9 mouse cellular contexts compared by ENCODE assay signal in genomic region chr11:108030956-108031604, GRCm38 (mm10).
DNase-seq lines count a peak whose midpoint lies in the region; ATAC-seq and TF ChIP-seq lines count a peak whose summit lies in the region.
"Had no signal": no experiment of that assay in that cellular context is flagged by ENCODE, and none has a peak within 500 bp of the region (broad histone marks: within the 10 kb centered on the region; RNA-seq: fewer than 3 reads in every experiment).

No protein-coding gene starts in this region.

- no peak overlapping the region for H3K9ac ChIP-seq in liver, adult 2 months (ENCODE audit: low read depth, low read length)
- H3K9ac ChIP-seq in stomach, embryonic 16.5 days (ENCODE audit: low read length) = no peak overlapping the region
- H3K9ac ChIP-seq: lung, embryonic 15.5 days had no signal

- no peak overlapping the region for H3K4me2 ChIP-seq in stomach, embryonic 16.5 days (ENCODE audit: low read depth, low read length)
- H3K4me2 ChIP-seq: lung, embryonic 15.5 days had no signal

- H3K36me3 ChIP-seq in liver, adult 2 months (ENCODE audit: control insufficient read depth, insufficient read depth, low read length) = no peaks in the 10 kb centered on the region
- no peaks in the 10 kb centered on the region for H3K36me3 ChIP-seq in embryonic facial prominence, embryonic 10.5 days (replicated peaks)
- H3K36me3 ChIP-seq in stomach, embryonic 16.5 days (ENCODE audit: control insufficient read depth, insufficient read depth, low read length) = no peaks in the 10 kb centered on the region
- H3K36me3 ChIP-seq: lung, embryonic 15.5 days had no signal

- no peaks in the 10 kb centered on the region for H3K27me3 ChIP-seq in liver, adult 2 months (ENCODE audit: control insufficient read depth, insufficient read depth, low read length)
- H3K27me3 ChIP-seq in embryonic facial prominence, embryonic 10.5 days (replicated peaks; ENCODE audit: low read depth, poor library complexity, severe bottlenecking) = no peaks in the 10 kb centered on the region
- no peaks in the 10 kb centered on the region for H3K27me3 ChIP-seq in stomach, embryonic 16.5 days (ENCODE audit: control insufficient read depth, insufficient read depth, low read length)
- H3K27me3 ChIP-seq: lung, embryonic 15.5 days had no signal

- no peak overlapping the region for H3K4me3 ChIP-seq in liver, adult 2 months (ENCODE audit: insufficient read depth, low read depth, low read length)
- no peak overlapping the region for H3K4me3 ChIP-seq in embryonic facial prominence, embryonic 10.5 days
- H3K4me3 ChIP-seq in layer of hippocampus, adult 2 months = no peak overlapping the region
- no peak overlapping the region for H3K4me3 ChIP-seq in stomach, embryonic 16.5 days (replicated peaks; ENCODE audit: low read length)
- H3K4me3 ChIP-seq: lung, embryonic 15.5 days had no signal

- H3K79me2 ChIP-seq in liver, adult 2 months (ENCODE audit: control insufficient read depth, insufficient read depth, low read length) = no peaks in the 10 kb centered on the region

- intact Hi-C loops in heart, postnatal 36 days (cut with DNase I) = loop anchor here (1.0 kb wide), 2 partner anchors 97 to 347 kb away; no protein-coding TSS in a partner anchor

- peak; percentile 71 for TF ChIP-seq CTCF in liver, adult 2 months (IDR thresholded peaks at IDR 0.05; ENCODE audit: low read depth, low read length)
- TF ChIP-seq CTCF in layer of hippocampus, adult 2 months (conservative IDR thresholded peaks at IDR 0.05) = peak; percentile 94

- DNase-seq in liver, adult 2 months (ENCODE audit: extremely low read depth, low read depth, low spot score) = peak; percentile 15
- no peak for DNase-seq in liver
- DNase-seq in adrenal gland, adult (ENCODE audit: inconsistent age in 2 of 2, low spot score in 1 of 2) = peak; percentile 29 to 76
- DNase-seq in embryonic facial prominence, embryonic 10.5 days (ENCODE audit: low spot score) = peak; percentile 46
- peak; percentile 57 to 64 for DNase-seq in heart, postnatal 36 days
- peak in 1 of 2 experiments; percentile 48 for DNase-seq in layer of hippocampus, adult 2 months (ENCODE audit: low spot score in 2 of 2)
- peak; percentile 53 for DNase-seq in mesoderm, embryonic 11.5 days (ENCODE audit: low read depth, low spot score)

- H3K4me1 ChIP-seq in liver, adult 2 months (ENCODE audit: control insufficient read depth, insufficient read depth, low read length) = no peaks in the 10 kb centered on the region
- peaks cover 18% of the 10 kb centered on the region; the same call in 1 of the 2 replicates for H3K4me1 ChIP-seq in embryonic facial prominence, embryonic 10.5 days
- H3K4me1 ChIP-seq in stomach, embryonic 16.5 days (ENCODE audit: control insufficient read depth, insufficient read depth, low read length) = no peaks in the 10 kb centered on the region

- H3K27ac ChIP-seq in liver, adult 2 months (replicated peaks; ENCODE audit: insufficient read depth, low read depth, low read length) = no peak overlapping the region
- H3K27ac ChIP-seq in embryonic facial prominence, embryonic 10.5 days (replicated peaks) = no peak overlapping the region
- H3K27ac ChIP-seq in layer of hippocampus, adult 2 months = no peak overlapping the region
- no peak overlapping the region for H3K27ac ChIP-seq in stomach, embryonic 16.5 days (ENCODE audit: low read length)
- H3K27ac ChIP-seq: lung, embryonic 15.5 days had no signal

- TF ChIP-seq POLR2A in liver, adult 2 months (IDR thresholded peaks at IDR 0.05; ENCODE audit: extremely low read depth, insufficient read depth, low read length) = no peak

- no peaks in the 10 kb centered on the region for H3K9me3 ChIP-seq in embryonic facial prominence, embryonic 10.5 days
- no peaks in the 10 kb centered on the region for H3K9me3 ChIP-seq in stomach, embryonic 16.5 days (replicated peaks; ENCODE audit: control insufficient read depth, low read length)
- H3K9me3 ChIP-seq: lung, embryonic 15.5 days had no signal

- WGBS in liver, adult 2 months = 51% methylated on average over 10 of the region's 10 CpGs
- 56% methylated on average over 10 of the region's 10 CpGs for WGBS in embryonic facial prominence, embryonic 10.5 days
- 51% methylated on average over 10 of the region's 10 CpGs for WGBS in stomach, embryonic 16.5 days

- ATAC-seq in stomach, embryonic 16.5 days (ENCODE audit: insufficient read depth, low FRiP score) = 0 out of 2 replicates have a peak, but pooled peaks have one; percentile 50
